Mouse (Mus musculus): Measurements from ENCODE around the gene Arhgef5. TPM values are rescaled to one million over a fixed set of nuclear protein-coding genes. Genes with fewer than 3 reads are reported as not detected.

Gene Arhgef5
- polyA plus RNA-seq, 1 experiment from 2014 or later: 6.6 TPM

GRCm38 (mm10) chr6:43337491-43337961, 72.1 kb downstream of the Arhgef5 start:
- ATAC-seq (ENCODE audit: low FRiP score): peak; percentile 70; the same call in 1 of the 2 replicates
- H3K27me3 ChIP-seq: no peaks in the 10 kb centered on the region
- H3K4me3 ChIP-seq: no peak overlapping the region
- WGBS: 57% methylated on average over 10 of the region's 10 CpGs
- no peaks in the 10 kb centered on the region for H3K36me3 ChIP-seq
- H3K4me2 ChIP-seq (replicated peaks): no peak overlapping the region
- H3K4me1 ChIP-seq: no peaks in the 10 kb centered on the region
- H3K9me3 ChIP-seq (replicated peaks): no peaks in the 10 kb centered on the region
- no peak overlapping the region for H3K9ac ChIP-seq
- H3K27ac ChIP-seq: no peak overlapping the region

DNA sequence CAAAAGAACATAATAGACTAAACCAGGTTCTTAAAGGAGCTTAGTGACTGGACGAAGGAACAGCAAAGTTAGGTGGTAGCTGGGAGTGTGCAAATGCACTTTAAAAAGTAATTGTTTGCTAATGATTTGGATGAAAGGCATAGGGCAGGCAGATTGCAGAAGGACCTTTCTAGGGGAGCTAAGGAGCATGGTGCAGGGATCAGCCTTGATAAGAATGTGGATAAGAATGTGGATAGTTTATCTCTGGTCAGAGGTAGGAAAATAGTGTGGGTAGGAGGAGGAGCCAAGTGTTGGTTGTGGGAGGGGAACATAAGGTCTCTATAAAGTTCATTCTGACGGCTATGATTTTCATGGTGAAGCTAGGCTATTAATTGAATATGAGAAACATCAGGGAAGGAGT, 73.4 kb downstream of the Arhgef5 start:
- Histone ChIP-seq H3K36me3 (no peaks in the 10 kb centered on the region), H3K4me3 (no peak overlapping the region), H3K4me2 (replicated peaks) (no peak overlapping the region), H3K4me1 (no peaks in the 10 kb centered on the region), H3K27me3 (no peaks in the 10 kb centered on the region), H3K9me3 (replicated peaks) (no peaks in the 10 kb centered on the region), H3K9ac (no peak overlapping the region), H3K27ac (no peak overlapping the region)
- 78% methylated on average over 2 of the region's 2 CpGs for WGBS
- no peak for ATAC-seq (ENCODE audit: low FRiP score)

Other genes with a start within 250 kb of the Arhgef5 start
- gene Olfr441, start 159.2 kb upstream of the Arhgef5 start, polyA plus RNA-seq (2016; fragmentation: Nextera tagmentation; extraction: Ambion mirVana): not detected in 2 replicates
- gene Olfr237-ps1, start 119.0 kb upstream of the Arhgef5 start, polyA plus RNA-seq (2016; fragmentation: Nextera tagmentation; extraction: Ambion mirVana): not detected in 2 replicates
- not detected in 2 replicates for gene Olfr437, start 102.3 kb upstream of the Arhgef5 start, polyA plus RNA-seq (2016; fragmentation: Nextera tagmentation; extraction: Ambion mirVana)
- gene Olfr13, start 93.4 kb upstream of the Arhgef5 start, polyA plus RNA-seq (2016; fragmentation: Nextera tagmentation; extraction: Ambion mirVana): not detected in 2 replicates
- not detected in 2 replicates for gene Olfr435, start 68.4 kb upstream of the Arhgef5 start, polyA plus RNA-seq (2016; fragmentation: Nextera tagmentation; extraction: Ambion mirVana)
- gene Olfr434, start 52.6 kb upstream of the Arhgef5 start, polyA plus RNA-seq (2016; fragmentation: Nextera tagmentation; extraction: Ambion mirVana): not detected in 2 replicates
- not detected in 2 replicates for gene Olfr47, start 34.1 kb upstream of the Arhgef5 start, polyA plus RNA-seq (2016; fragmentation: Nextera tagmentation; extraction: Ambion mirVana)
- not detected in 2 replicates for gene Nobox, start 44.0 kb downstream of the Arhgef5 start, polyA plus RNA-seq (2016; fragmentation: Nextera tagmentation; extraction: Ambion mirVana)